Mouse (Mus musculus) urinary bladder, postnatal 14 days (tissue): ENCODE results near the gene Vtcn1.
"Not testable (repeated sequence)": the region's sequence is repeated elsewhere in the genome, so short reads cannot be mapped to it uniquely, and the experiment has no call there.

Experiments
- DNase-seq: peaks from one replicate; pipeline ENCODE4 v3.0.0; 2021; ENCODE audit warnings: low spot score

Gene Vtcn1

GRCm38 (mm10) chr3:100825225-100825965 lies at the start of gene Vtcn1:
Vtcn1 (plus strand) TSS chr3:100825459.
- DNase-seq = peak; percentile 50

DNA sequence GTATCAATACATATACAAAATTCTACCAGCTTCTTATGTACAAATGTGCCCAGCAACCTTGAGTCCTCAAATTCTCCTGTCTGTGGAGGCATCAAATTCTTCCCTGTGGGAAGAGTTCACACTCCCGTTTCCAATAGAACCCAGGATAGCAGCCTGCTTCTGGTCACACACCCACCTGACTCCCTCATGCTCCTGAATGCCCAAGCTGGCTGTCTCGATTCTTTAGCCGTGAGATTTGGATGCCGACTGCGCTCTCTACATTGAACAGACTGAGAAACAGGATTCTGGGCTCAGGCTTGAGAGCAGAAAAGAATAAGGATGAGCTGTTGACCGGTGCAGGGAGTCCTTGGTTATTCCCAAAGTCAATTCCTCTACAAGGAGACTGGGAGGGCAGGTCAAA lies 48.3 kb upstream of the Vtcn1 start:
- DNase-seq = no peak

DNA sequence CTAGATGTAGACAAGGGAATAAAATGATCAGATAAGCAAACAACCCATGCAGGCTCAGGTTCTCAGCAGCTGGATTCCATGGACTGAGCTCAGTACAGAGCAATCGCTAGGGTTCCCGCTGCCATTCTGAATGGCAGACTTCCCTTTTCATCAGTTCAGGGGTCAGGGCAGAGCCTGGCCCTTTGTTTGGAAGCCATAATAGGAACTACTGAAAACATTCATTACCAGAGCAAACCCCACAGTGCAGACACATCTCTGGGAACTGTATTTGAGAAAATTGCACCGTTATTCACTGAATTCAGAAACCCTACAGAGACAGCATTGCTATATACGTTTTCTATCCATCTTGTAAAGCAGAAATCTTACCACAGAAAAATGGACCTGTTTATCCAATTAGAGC lies 47.7 kb upstream of the Vtcn1 start:
- DNase-seq = no peak

- DNase-seq = no peak
Measured at GRCm38 (mm10) chr3:100786076-100786475, 39.2 kb upstream of the Vtcn1 start.

GRCm38 (mm10) chr3:100791670-100792069 lies 33.6 kb upstream of the Vtcn1 start:
- DNase-seq = no peak

- no peak for DNase-seq
Measured at GRCm38 (mm10) chr3:100793345-100793744, 31.9 kb upstream of the Vtcn1 start.

GRCm38 (mm10) chr3:100796571-100796970 lies 28.7 kb upstream of the Vtcn1 start:
- DNase-seq = no peak

DNA sequence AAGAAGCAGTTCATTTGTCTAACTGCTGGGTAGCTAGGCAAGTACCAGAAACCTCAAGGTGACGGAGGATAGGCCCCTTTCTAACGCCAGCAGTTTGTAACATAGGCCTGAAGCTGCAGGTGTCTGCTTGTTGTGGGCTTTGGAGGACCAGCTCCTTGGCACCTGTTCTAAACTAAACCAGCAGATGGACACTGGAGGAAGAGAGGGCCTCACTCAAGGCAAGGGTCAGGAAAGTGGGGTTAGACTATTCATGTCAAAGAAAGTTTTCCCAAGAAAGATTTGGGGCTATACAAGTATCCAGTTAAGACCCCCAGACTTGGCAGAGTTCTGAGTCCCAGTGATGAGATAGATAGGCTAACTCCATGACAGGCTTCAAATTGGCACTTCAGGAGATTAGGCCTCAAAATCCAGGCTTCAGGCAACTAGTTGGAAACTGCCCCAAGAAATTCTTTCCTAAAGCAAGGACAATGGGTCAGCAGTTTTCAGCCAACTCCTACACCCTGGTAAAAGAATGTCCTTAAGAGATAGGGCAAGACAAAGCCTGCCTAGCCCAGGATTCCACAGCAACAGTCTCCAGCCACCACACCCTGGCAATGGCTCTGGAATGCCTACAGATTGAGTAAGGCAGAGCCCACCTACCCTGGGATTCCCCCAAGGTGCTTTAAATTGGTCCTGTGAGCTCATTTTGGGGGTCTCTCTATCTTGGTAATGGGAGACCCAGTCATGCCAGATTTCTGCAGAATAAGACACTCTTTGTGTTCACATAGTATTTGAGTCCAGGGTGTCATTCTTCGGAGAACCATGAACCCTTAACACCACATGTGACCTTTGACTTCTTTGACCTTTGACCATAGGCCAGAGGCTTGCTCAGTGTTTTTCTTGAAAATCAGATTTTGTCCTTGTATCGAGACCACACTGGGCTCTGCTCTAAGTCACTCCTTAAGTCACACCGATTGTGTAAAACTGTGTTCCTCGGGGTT lies 27.8 kb upstream of the Vtcn1 start:
- DNase-seq = no peak

GRCm38 (mm10) chr3:100798872-100799422 lies 26.3 kb upstream of the Vtcn1 start:
- no peak for DNase-seq

DNA sequence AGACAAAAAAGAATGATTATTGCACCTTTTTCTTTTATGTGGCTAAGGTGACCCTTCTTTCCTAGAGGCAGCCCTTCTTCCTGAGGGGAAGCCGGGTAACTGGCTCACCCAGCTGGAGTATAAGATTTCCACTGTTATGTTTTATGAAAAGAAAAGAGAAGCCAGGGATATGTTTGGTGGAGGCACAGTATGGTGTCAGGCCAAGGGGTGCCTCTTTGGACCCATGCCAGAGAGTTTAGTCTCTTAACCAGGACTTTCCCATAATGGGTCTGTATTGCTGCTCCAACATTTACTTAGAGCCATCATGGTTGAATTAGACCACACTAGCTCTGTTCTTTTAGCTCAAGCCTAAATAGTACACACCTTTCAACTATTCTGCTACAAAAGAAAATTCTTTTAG lies 20.3 kb upstream of the Vtcn1 start:
- DNase-seq = no peak

DNA sequence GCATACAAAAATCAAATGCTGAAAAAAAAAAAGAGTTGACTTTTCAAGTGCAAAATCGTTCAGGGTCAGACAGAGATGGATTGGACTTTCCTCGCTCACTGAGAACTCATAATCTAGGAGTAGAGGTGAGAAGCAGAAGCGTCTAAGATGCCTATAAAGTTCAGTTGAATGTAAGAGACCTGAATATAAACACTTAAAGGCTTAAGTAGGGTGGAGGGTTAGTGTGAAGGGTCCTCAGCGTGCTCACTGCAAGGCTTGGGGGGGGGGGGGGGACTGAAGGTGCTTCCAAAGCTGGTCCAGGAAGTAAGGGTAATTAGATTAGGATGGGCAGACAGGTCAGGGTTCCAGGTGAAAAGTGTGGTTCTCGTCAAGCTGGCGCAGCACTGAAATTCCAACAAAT lies 19.3 kb upstream of the Vtcn1 start:
- DNase-seq = no peak

GRCm38 (mm10) chr3:100810461-100810860 lies 14.8 kb upstream of the Vtcn1 start:
- no peak for DNase-seq

DNA sequence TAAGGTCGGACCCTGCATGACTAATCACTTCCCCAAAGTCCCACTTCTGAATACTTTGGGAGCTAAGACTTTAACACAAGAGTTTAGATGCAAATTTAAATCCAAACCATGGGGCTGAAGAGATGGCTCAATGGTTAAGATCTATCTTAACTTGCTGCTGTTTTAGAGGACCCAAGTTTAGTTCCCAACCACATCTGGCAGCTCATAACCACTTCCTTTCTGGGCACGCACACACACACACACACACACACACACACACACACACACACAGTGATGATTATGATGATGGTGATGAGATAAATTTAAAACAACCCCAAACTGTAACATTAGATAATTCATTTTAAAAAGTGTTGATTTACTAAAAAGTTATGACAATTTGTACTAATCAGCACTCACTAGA lies 13.4 kb upstream of the Vtcn1 start:
- no peak for DNase-seq

DNA sequence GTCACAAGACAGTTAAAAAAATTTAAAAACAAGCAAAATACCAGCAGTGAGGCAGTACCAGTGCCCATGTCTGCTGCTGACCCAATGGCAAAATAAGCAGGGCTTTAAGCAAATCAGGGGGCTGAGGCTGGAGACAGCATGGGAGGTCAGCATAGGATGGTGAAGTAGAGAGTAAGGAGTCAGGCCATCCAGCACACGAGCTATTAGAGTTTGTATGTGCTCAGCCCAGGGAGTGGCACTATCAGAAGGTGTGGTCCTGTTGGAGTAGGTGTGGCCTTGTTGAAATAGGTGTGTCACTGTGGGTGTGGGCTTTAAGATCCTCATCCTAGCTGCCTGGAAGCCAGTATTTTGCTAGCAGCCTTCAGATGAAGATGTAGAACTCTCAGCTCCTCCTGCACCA lies 9.8 kb upstream of the Vtcn1 start:
- not testable (repeated sequence) for DNase-seq

DNA sequence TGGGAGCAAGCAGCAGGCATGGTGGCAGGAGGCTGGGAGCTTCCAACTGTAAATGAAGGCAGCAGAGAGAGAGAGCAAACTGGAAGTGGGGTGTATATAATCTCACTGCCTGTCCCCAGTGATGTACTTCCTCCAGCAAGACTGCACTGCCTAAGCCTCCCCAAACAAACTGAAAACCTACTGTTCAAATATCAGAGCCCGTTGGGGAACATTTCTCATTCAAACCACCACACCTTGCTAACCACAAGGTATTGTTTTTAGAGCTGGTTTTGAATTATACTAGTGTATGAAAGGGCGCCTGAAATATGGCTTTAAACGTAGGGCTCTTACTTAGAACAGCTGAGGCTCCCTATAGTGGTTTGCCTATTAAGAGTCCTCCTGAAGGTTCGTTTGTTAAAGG lies 6.5 kb upstream of the Vtcn1 start:
- no peak for DNase-seq

DNA sequence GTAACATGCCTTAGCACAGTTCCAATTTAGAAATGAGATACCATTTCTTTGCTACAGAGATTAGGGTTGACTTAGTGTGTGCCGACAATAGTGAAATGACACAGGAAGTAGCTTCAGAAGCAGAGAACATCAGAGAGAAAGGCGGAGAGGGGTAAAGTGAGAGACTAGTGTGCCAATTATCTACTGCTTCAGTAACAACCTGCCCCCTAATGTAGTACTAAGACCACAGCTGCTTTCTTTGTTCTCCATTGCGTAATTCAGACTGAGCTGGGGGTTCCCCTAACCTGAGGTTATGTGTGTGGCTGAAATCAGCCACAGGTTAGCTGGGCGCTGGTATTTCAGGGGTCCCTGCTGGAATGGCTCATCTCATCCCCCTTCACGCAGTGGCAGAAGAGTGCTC lies 5.7 kb upstream of the Vtcn1 start:
- no peak for DNase-seq

DNA sequence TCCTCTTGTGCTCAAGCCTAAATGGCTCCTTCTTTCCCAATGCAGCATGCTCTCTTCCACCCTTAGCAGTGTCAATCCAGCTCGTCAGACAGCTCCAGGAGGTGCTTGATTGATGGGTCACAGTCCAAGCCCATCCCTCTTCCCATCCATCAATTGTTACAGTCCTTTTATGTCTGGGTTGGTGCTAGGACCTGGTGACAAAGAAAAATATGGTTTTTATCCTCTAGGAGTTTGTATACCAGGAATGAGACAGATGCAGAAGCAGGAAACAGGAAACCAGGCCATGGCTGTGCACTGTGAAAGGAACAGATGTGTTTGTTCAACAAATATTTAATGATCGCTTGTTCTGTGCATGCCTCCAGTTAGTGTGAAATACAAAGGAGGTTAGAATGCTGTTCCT lies 4.4 kb upstream of the Vtcn1 start:
- no peak for DNase-seq

- no peak for DNase-seq
Measured at GRCm38 (mm10) chr3:100821276-100821675, 4.0 kb upstream of the Vtcn1 start.

DNA sequence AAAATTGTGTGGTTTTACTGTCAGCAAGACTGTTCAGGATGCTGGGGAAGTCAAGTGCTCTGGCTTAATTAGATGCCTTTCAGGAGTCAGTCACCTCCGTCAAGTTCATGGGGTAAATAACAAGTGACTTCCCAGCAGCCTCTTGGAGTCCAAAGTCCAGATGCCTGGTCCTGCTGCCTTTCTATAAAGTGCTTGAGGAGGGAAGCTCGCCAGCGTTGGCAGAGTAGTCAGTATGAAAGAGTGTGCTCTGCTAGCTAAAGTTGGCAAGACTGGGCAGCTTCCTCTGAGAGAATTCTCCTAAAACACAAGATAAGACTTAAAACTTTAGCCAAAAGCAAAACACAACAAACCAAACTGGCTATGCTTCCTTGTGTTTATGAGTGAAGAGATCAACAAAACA lies 18.5 kb downstream of the Vtcn1 start:
- DNase-seq = no peak

DNA sequence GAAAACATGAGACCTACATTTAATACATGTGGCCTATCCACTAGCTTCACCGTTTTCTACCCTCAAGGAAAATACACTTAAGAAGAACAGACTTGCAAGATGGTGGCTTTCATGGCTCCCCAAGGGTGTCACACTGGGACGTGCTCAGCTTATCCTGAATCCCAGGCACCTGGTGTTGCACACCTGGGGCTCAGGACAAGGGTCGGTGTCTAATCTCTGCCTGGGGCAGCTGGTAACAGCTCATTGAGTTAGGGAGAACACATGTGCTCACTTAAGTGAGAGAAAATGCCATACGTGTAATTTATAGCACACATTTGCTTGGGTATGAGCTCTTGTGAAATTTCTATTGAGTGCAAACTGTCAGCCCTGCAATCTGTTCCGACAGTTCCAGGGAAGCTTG lies 19.1 kb downstream of the Vtcn1 start:
- no peak for DNase-seq

DNA sequence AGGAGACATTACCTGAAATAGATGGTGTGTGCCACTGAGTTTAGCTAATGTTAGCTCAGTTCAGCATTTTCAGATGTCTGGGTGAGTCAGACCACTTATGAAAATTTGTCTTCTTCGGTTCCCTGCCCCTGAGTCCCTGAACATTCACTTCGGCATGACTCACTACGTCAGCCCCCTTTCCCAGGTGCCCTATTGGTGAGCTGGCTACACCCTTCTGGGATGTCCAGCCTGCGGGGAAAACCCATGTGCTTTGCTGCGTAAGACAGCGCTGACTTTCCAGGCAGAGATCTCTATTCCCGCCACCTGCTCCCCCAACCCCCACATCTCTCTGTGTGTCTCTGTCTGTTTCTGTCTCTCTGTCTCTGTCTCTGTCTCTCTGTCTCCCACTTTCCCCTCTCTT lies 23.1 kb downstream of the Vtcn1 start:
- DNase-seq = no peak

DNA sequence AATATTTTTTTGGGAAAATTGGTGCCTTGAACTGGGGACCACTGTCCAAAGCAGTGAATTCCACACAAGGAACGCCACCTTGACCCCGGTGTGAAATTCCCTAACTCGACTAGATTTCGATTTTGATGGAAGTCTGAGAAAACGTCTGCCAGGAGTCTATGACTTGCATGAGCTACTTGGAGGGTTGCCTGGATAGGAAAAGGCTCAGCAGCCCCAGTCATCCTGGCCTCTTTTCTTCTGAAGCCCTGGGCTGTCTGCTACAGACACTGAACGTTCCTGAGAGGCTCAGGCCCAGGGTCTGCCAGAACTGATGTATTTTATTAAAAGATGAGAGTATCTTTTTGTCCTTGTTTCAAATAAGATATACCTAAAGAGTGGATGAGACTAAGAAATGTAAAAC lies 25.2 kb downstream of the Vtcn1 start:
- no peak for DNase-seq
